Mouse (Mus musculus) heart, embryonic 12.5 days (tissue): ENCODE results near the gene Mettl21e. TPM values are rescaled to one million over a fixed set of nuclear protein-coding genes. Genes with fewer than 3 reads are reported as not detected.
"Not testable (repeated sequence)": the region's sequence is repeated elsewhere in the genome, so short reads cannot be mapped to it uniquely, and the experiment has no call there.

Source experiments
- ATAC-seq: fragments of 200-750 bp; cut with Nextera tagmentation; 2 replicates; pipeline ENCODE4 v1.8.0; 2017; ENCODE audit warnings: moderate TSS enrichment, moderate library complexity; ENCODE audit not compliant: insufficient number of reproducible peaks, low FRiP score
- H3K27ac ChIP-seq: fragments of 300-500 bp; sonication (generic); 2 replicates; pipeline ENCODE4 v1.5.1; 2016; ENCODE audit warnings: mild to moderate bottlenecking, moderate library complexity; ENCODE audit not compliant: poor library complexity, severe bottlenecking
- H3K27me3 ChIP-seq: fragments of 300-500 bp; sonication (generic); replicated peaks from 2 replicates; pipeline ENCODE4 v1.6.1; 2016; ENCODE audit warnings: mild to moderate bottlenecking, moderate library complexity
- H3K36me3 ChIP-seq: fragments of 300-500 bp; sonication (generic); 2 replicates; pipeline ENCODE4 v1.6.1; 2016; ENCODE audit warnings: mild to moderate bottlenecking, moderate library complexity
- H3K4me1 ChIP-seq: fragments of 300-500 bp; sonication (generic); replicated peaks from 2 replicates; pipeline ENCODE4 v1.6.1; 2016; ENCODE audit warnings: mild to moderate bottlenecking
- H3K4me2 ChIP-seq: fragments of 300-500 bp; sonication (generic); 2 replicates; pipeline ENCODE4 v1.6.1; 2016; ENCODE audit warnings: mild to moderate bottlenecking, moderate library complexity
- H3K4me3 ChIP-seq: fragments of 300-500 bp; sonication (generic); 2 replicates; pipeline ENCODE4 v1.5.1; 2016; ENCODE audit warnings: mild to moderate bottlenecking
- H3K9ac ChIP-seq: fragments of 300-500 bp; sonication (generic); 2 replicates; pipeline ENCODE4 v1.6.1; 2016; ENCODE audit warnings: mild to moderate bottlenecking, moderate library complexity
- H3K9me3 ChIP-seq: fragments of 300-500 bp; sonication (generic); replicated peaks from 2 replicates; pipeline ENCODE4 v1.6.1; 2016; ENCODE audit warnings: mild to moderate bottlenecking, moderate library complexity
- whole genome bisulfite sequencing: fragments of 180-500 bp; shearing (Covaris S2); methylation state at CpG from one replicate; pipeline ENCODE4 v1.1.7; 2016; 5-methylcytosine and 5-hydroxymethylcytosine counted together
- polyA plus RNA-seq: library from polyadenylated mRNA; unstranded; fragments of >200 nt; fragmentation: Nextera tagmentation; extraction: Ambion mirVana; gene quantifications from 2 replicates; pipeline ENCODE4 v1.2.1, GENCODE M21; 2016

Gene Mettl21e
- not detected in 2 replicates for polyA plus RNA-seq

DNA sequence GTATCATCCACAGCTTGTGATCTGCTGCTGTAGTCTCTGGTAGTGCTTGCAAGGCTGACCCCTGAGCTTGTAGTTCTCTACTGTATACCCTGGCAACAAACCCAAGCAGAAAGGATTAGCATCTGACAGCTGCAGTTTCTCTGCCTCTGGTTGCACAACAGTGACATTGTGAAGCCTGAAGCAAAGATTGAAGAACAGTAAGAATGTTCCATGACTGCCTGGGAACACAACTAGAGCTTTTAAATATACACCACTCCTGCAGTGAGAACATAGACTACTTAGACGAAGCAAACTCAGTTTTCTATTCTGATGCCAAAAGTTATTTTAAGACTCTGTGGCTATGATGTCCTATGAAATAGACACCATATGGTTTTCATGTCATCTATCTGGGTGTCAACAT lies at the start of gene Mettl21e:
Gene Mettl21e, minus strand, starts transcription at position 86 of the 400 bp plus-strand sequence.
- no peaks in the 10 kb centered on the region for H3K9me3 ChIP-seq
- no peak for ATAC-seq
- no peak within 1 kb of the TSS for H3K27ac ChIP-seq
- H3K27me3 ChIP-seq, result no peaks in the 10 kb centered on the region
- H3K4me2 ChIP-seq, result no peak within 1 kb of the TSS
- H3K9ac ChIP-seq, result no peak within 1 kb of the TSS
- WGBS, result 44% methylated on average over 1 of the region's 1 CpGs
- H3K4me1 ChIP-seq, result no peaks in the 10 kb centered on the region
- H3K4me3 ChIP-seq, result no peak within 1 kb of the TSS
- H3K36me3 ChIP-seq, result no peaks in the 10 kb centered on the region

GRCm38 (mm10) chr1:44240440-44240839 lies 21.7 kb upstream of the Mettl21e start:
- H3K27me3 ChIP-seq, ATAC-seq, H3K9me3 ChIP-seq, H3K27ac ChIP-seq, H3K4me3 ChIP-seq, H3K4me1 ChIP-seq, H3K9ac ChIP-seq, H3K4me2 ChIP-seq, H3K36me3 ChIP-seq: not testable (repeated sequence)
- 71% methylated on average over 2 of the region's 2 CpGs for WGBS

DNA sequence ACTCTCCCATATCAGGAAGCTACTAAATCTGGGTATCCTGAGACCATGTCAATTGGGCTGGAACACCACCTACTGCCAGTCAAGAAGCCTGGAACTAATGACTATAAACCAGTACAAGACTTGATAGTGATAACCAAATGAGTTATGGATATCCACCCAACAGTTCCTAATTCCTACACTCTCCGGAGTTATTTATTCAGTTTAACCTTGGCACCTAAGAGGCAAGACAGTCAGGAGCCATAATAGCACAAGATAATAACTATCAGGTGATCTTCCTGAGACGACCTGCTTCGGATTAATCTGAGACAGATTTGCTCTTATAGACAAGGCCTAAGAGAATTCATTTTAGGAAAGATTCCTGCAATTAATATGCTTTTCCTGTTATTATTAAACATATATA lies 21.2 kb upstream of the Mettl21e start:
- 84% methylated on average over 3 of the region's 3 CpGs for WGBS
- H3K9ac ChIP-seq, result no peak overlapping the region
- no peak overlapping the region for H3K27ac ChIP-seq
- H3K4me3 ChIP-seq, result no peak overlapping the region
- H3K9me3 ChIP-seq, result no peaks in the 10 kb centered on the region
- H3K27me3 ChIP-seq, result no peaks in the 10 kb centered on the region
- H3K4me1 ChIP-seq, result no peaks in the 10 kb centered on the region
- H3K4me2 ChIP-seq, result no peak overlapping the region
- ATAC-seq, result no peak
- H3K36me3 ChIP-seq, result no peaks in the 10 kb centered on the region

- no peak overlapping the region for H3K4me2 ChIP-seq
- no peak overlapping the region for H3K4me3 ChIP-seq
- H3K27ac ChIP-seq, result no peak overlapping the region
- H3K9ac ChIP-seq, result no peak overlapping the region
- no peaks in the 10 kb centered on the region for H3K27me3 ChIP-seq
- no peaks in the 10 kb centered on the region for H3K4me1 ChIP-seq
- no peak for ATAC-seq
- WGBS, result 69% methylated on average over 2 of the region's 2 CpGs
- H3K9me3 ChIP-seq, result no peaks in the 10 kb centered on the region
- no peaks in the 10 kb centered on the region for H3K36me3 ChIP-seq
These were observed 18.5 kb upstream of the Mettl21e start for GRCm38 (mm10) chr1:44237305-44237704.

GRCm38 (mm10) chr1:44235311-44235710 lies 16.6 kb upstream of the Mettl21e start:
- H3K9ac ChIP-seq, result no peak overlapping the region
- ATAC-seq, result no peak
- WGBS, result 65% methylated on average over 2 of the region's 2 CpGs

DNA sequence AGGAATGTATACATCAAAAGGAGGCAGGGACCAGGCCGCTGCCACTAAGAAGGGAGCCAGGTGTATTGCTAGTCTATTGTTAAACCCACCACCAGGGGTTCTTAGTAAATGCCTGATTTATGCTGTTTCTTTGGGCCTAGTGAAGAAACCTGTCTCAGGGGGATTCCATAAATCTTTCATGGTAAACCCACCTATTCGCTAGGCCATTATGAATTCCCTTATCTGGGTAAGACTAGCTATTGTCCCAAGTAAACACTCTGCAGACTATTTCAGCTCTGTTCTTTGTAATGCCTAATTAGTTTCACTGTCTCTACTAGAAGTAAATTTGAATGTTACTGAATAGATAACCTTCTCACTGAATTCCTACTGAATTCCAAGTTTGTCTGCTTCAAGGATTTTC lies 15.8 kb upstream of the Mettl21e start:
- H3K27ac ChIP-seq, H3K4me3 ChIP-seq, ATAC-seq, H3K9me3 ChIP-seq, H3K27me3 ChIP-seq, H3K36me3 ChIP-seq, H3K4me1 ChIP-seq, H3K9ac ChIP-seq, H3K4me2 ChIP-seq: not testable (repeated sequence)
- 84% methylated on average over 2 of the region's 2 CpGs for WGBS

More at GRCm38 (mm10) chr1:44235311-44235710, 16.6 kb upstream of the Mettl21e start:
- no peaks in the 10 kb centered on the region for H3K9me3 ChIP-seq
- no peak overlapping the region for H3K4me2 ChIP-seq
- H3K27ac ChIP-seq, result no peak overlapping the region
- no peak overlapping the region for H3K4me3 ChIP-seq
- no peaks in the 10 kb centered on the region for H3K4me1 ChIP-seq
- H3K36me3 ChIP-seq, result no peaks in the 10 kb centered on the region
- H3K27me3 ChIP-seq, result no peaks in the 10 kb centered on the region

- no peak for ATAC-seq
- no peak overlapping the region for H3K9ac ChIP-seq
- WGBS, result 58% methylated on average over 2 of the region's 2 CpGs
- no peak overlapping the region for H3K4me3 ChIP-seq
- no peak overlapping the region for H3K27ac ChIP-seq
- H3K27me3 ChIP-seq, result no peaks in the 10 kb centered on the region
- H3K9me3 ChIP-seq, result no peaks in the 10 kb centered on the region
- H3K4me1 ChIP-seq, result no peaks in the 10 kb centered on the region
- H3K4me2 ChIP-seq, result no peak overlapping the region
- H3K36me3 ChIP-seq, result no peaks in the 10 kb centered on the region
These were observed 10.3 kb upstream of the Mettl21e start for GRCm38 (mm10) chr1:44229044-44229443.

- no peak overlapping the region for H3K27ac ChIP-seq
- no peaks in the 10 kb centered on the region for H3K4me1 ChIP-seq
- ATAC-seq, result no peak
- no peaks in the 10 kb centered on the region for H3K27me3 ChIP-seq
- H3K36me3 ChIP-seq, result no peaks in the 10 kb centered on the region
- H3K9ac ChIP-seq, result no peak overlapping the region
- no peak overlapping the region for H3K4me2 ChIP-seq
- H3K4me3 ChIP-seq, result no peak overlapping the region
- H3K9me3 ChIP-seq, result no peaks in the 10 kb centered on the region
- 54% methylated on average over 2 of the region's 2 CpGs for WGBS
These were observed 1.6 kb downstream of the Mettl21e start for GRCm38 (mm10) chr1:44217118-44217517.

- Histone ChIP-seq H3K36me3 (no peaks in the 10 kb centered on the region), H3K4me3 (no peak overlapping the region), H3K4me1 (no peaks in the 10 kb centered on the region), H3K9me3 (no peaks in the 10 kb centered on the region), H3K27me3 (no peaks in the 10 kb centered on the region), H3K27ac (no peak overlapping the region), H3K4me2 (no peak overlapping the region), H3K9ac (no peak overlapping the region)
- 60% methylated on average over 2 of the region's 2 CpGs for WGBS
- no peak for ATAC-seq
These were observed 2.2 kb downstream of the Mettl21e start for GRCm38 (mm10) chr1:44216352-44217116.

DNA sequence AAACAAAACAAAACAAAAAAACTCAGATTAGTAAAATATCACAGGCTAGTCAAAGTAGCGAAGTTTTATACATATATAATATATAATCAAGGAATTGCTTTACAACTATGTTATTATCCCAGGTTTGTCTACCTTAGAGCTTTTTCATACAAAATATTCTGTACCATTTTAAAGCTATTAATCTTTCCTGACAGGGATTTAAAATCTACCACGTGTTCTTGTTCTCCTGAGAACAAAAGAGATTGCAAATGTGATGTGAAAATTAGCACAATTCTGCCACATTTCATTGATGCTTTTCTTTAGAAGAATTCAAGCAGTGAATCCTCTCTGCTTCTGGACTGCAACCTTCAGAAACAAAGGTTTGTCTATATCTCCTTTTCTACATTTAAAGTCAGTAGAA lies 4.3 kb downstream of the Mettl21e start:
- 51% methylated on average over 2 of the region's 2 CpGs for WGBS
- no peak for ATAC-seq
- no peaks in the 10 kb centered on the region for H3K9me3 ChIP-seq

DNA sequence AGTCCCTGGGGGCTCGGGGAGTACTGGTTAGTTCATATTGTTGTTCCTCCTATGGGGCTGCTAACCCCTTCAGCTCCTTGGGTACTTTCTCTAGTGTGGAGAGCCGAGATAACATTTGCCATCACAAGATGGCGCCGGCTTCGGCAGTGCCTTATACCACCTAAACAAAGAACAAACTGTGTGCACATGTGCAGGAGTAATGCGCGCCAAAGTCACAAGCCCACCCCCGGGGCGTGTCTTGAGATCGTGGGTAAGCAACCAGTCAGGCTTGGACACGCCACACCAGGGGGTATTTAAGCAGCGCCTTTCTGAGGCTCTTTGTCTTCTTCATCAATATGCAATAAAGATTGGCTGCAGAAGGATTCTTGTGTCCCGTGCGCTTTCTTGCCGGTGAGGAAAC lies 15.9 kb downstream of the Mettl21e start:
- Histone ChIP-seq H3K36me3 (no peaks in the 10 kb centered on the region), H3K9me3 (no peaks in the 10 kb centered on the region), H3K27me3 (no peaks in the 10 kb centered on the region), H3K9ac (no peak overlapping the region), H3K27ac (no peak overlapping the region), H3K4me1 (peaks cover 9% of the 10 kb centered on the region; the same call in 1 of the 2 replicates), H3K4me3 (no peak overlapping the region), H3K4me2 (no peak overlapping the region)
- no peak for ATAC-seq
- 88% methylated on average over 15 of the region's 15 CpGs for WGBS

More for the DNA sequence above, 4.3 kb downstream of the Mettl21e start:
- Histone ChIP-seq H3K4me3 (no peak overlapping the region), H3K27me3 (no peaks in the 10 kb centered on the region), H3K4me1 (no peaks in the 10 kb centered on the region), H3K27ac (no peak overlapping the region), H3K36me3 (no peaks in the 10 kb centered on the region), H3K9ac (no peak overlapping the region), H3K4me2 (no peak overlapping the region)
